Mouse (Mus musculus): ENCODE results near the gene Gm28048. TPM values are rescaled to one million over a fixed set of nuclear protein-coding genes. Genes with fewer than 3 reads are reported as not detected.
A peak's percentile ranks its signal among the peaks of the same experiment; 100 is the strongest.

Gene Gm28048
- total RNA-seq (2015; ENCODE audit: low replicate concordance): 11.7 and 25.6 TPM in 2 replicates
- 9.3 and 14.2 TPM in 2 replicates for total RNA-seq (2017; ENCODE audit: low replicate concordance)

DNA sequence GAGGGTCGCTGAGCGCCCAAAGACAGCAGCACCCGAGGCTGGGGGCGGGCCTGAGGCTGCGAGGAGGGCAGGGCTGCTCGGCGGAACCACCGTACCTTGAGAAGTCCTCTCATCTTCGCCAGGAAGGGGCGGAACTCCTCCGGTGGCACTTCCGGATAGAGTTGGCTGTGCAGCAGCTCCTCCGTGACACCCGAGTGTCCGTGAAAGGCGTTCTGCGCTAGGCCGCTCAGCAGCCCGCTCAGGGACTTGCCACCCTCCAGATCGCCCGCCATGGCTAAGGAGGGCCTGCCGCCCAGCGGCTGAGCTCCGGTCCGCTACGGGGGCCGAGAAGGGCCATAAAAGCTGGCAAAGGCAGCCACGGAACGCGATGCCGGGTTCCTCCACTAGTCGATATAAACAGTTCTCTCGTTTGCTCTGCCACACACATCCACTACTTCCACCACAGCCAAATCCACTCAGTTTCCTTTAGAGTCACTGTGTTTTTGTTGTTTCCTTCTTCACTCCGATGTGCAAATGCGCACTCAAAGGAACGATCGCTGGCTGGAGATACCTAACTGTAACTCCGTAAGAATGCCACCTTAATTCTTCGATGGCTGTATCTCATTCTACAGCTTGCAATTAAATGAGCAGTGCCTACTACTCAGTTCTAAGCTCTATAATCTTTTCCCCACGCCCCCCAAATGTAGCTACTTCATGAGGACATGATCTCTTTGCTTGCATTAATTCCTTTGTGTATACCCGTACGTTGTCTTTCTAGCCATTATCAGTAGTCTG lies at the start of gene Gm28048, which contains the start of gene Commd1:
Gm28048 (minus strand) TSS at position 107 of the 774 bp plus-strand sequence.
Commd1 (minus strand) TSS at position 399 of the 774 bp plus-strand sequence.
- peak; percentile 90 for ATAC-seq (replicated peaks; ENCODE audit: low FRiP score, poor library complexity, severe bottlenecking)

DNA sequence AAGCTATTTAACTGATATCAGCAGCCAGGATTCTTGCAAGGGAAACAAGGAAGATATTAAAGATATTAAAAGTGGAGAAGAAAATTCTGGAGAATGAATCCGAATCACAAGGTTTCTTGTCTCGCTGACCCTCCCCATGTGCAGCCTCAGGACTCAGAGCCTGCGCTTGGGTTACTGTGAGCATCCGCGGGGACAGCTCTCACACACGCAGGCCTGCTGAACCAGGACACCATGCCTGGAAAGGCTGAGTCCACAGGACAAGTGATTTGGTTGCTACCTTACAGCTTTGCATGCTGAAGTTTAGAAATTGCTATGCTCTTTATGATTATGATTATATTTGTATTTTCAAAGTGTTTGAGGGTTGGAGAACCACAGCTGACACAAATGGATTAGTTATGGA lies 47.5 kb upstream of the Gm28048 start:
- no peak for ATAC-seq (replicated peaks; ENCODE audit: low FRiP score, poor library complexity, severe bottlenecking)

- ATAC-seq (replicated peaks; ENCODE audit: low FRiP score, poor library complexity, severe bottlenecking): no peak
These were observed 47.1 kb upstream of the Gm28048 start for GRCm38 (mm10) chr11:23028957-23029356.

DNA sequence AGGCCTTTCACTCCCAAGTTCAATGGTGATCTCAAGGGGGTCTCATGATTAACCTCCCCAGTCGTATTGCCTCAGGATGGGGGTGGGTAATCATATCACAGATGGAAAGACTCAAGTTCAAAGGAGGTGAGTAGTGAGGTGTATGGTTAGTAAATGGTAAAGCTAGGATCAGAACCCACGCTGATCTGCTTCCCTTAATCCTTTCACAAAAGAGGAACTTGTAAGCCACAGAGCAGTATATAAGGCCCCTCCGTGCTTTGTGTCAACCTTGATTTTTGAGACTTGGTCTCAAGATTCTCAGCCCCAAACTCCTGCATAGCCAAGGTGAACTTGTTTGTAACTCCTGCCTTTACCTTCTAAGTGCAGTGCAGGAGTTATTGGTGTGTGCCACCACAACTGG lies 42.3 kb upstream of the Gm28048 start:
- no peak for ATAC-seq (replicated peaks; ENCODE audit: low FRiP score, poor library complexity, severe bottlenecking)

DNA sequence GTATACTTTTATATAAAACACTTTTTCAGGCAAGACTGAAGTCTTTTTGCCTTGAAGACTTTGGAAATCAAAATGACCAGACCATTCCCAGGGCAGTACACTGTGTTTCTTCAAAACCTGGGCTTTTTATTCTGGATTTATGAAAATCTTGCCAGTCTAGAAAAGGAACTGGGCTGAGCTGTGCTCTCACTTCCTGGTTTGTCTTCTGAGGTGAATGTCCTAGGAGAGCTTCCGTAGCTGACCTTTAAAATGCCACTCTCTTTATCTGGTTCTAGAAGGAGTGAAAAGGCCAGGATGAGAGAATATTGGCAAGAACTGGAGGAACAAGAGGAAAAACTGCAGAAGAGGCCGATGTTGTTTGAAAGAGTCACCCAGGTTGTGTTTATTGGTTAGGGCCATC lies 41.3 kb upstream of the Gm28048 start:
- ATAC-seq (replicated peaks; ENCODE audit: low FRiP score, poor library complexity, severe bottlenecking): no peak

GRCm38 (mm10) chr11:23020841-23021240 lies 39.0 kb upstream of the Gm28048 start:
- no peak for ATAC-seq (replicated peaks; ENCODE audit: low FRiP score, poor library complexity, severe bottlenecking)

GRCm38 (mm10) chr11:23020116-23020770 lies 38.4 kb upstream of the Gm28048 start:
- ATAC-seq (replicated peaks; ENCODE audit: low FRiP score, poor library complexity, severe bottlenecking): no peak

- no peak for ATAC-seq (replicated peaks; ENCODE audit: low FRiP score, poor library complexity, severe bottlenecking)
These were observed 36.1 kb upstream of the Gm28048 start for GRCm38 (mm10) chr11:23017943-23018342.

- no peak for ATAC-seq (replicated peaks; ENCODE audit: low FRiP score, poor library complexity, severe bottlenecking)
These were observed 33.1 kb upstream of the Gm28048 start for GRCm38 (mm10) chr11:23014996-23015395.

DNA sequence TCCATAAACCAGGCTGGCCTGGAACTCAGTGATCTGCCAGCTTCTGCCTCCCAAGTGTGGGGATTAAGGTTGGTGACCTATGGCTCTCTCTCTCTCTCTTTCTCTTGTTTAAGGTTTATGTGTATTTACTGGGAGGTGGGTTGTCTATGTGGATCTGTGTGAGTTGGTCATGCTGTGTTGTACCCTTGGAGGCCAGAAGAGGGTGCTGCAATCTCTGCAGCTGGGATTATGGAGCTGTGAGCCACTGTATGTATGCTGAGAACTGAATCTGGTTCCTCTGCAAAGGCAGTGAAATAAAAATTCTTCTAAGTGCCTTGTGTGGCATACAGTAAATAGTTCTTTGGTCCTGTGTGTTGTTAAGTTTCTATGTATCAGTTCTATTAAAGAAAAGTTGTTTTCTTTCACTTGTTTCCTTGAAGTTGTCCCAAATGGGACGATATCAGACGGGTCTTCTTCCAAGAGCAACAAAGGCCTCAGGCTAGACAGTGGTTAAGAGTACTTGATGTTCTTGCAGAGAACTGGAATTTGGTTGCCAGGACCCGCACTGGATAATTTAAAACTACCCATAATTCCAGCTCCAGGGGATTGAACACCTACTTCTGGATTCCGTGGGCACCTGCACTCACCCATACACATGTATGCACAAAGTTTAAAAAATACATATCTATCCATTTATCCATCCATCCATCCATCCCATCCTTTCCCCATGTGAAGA lies 31.8 kb upstream of the Gm28048 start:
- ATAC-seq (replicated peaks; ENCODE audit: low FRiP score, poor library complexity, severe bottlenecking): peak; percentile 76

GRCm38 (mm10) chr11:23013096-23013495 lies 31.2 kb upstream of the Gm28048 start:
- no peak for ATAC-seq (replicated peaks; ENCODE audit: low FRiP score, poor library complexity, severe bottlenecking)

- ATAC-seq (replicated peaks; ENCODE audit: low FRiP score, poor library complexity, severe bottlenecking): no peak
These were observed 26.9 kb upstream of the Gm28048 start for GRCm38 (mm10) chr11:23008824-23009200.

DNA sequence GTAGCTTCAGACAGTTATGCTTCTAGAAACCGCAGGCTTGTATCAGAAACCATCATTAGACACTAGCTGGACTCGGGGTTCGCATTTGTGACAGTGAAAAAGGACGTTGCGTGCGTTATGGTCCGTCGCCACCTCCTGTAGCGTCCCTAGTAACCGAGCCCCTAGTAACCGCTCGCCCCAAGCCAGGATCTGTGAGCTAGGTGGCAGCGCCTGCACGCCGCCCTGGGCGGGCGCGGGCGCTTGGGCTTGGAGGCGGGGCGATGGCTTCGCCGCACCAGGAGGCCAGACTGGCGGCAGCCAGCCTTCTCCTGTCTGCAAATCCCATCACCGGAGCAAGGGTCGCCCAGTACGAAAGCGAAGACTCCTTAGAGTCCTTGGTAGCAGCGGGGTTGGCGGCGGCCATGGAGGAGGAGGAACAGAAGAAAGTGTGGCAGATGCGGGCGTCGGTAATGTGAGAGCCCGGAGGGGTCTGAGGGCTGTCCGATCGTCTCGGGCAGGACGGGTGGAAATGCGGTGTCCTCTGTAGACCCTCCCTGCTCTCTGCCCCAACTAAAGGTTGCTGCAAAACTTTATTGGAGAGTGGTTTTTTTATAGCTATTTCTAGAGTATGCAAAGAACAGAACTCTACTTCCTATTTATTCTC lies 26.4 kb upstream of the Gm28048 start:
- peak; percentile 87 for ATAC-seq (replicated peaks; ENCODE audit: low FRiP score, poor library complexity, severe bottlenecking)

DNA sequence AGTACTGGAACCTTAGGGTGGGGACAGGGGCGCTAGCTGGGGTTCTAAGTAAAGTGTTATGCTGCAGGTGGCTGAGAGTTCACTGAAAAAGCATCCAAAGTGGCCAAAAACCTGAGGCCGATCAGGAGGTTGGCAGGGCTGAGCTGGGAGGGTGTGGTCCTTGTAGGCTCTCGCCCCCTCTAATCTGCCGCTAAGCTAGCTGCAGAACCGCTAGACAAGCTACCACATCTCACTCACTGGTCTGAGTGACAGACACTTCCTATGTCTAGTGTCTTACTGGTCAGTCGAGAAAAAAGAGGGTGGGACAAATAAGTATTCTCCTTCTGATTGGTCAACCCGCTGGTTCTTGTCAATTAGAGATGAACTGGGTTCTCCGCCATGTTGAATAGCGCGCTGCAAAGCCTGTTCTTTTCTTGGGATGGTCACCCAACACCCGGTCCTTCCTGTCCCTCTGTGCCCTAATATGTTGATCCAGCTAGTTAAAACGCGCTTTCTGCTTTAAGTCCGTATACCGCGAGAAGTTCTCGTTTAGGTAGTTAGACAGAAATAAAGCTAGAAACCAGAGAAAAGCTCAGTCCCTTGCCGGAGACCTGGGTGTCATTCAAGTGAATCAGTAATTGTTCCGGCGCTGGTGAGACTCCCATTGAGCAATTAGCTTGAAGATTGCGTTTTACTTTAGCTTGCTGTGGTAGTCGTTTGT lies 25.7 kb upstream of the Gm28048 start, which contains the start of gene Fam161a:
Fam161a (plus strand) TSS at position 51 of the 700 bp plus-strand sequence.
- ATAC-seq (replicated peaks; ENCODE audit: low FRiP score, poor library complexity, severe bottlenecking): peak; percentile 95

GRCm38 (mm10) chr11:23007166-23007480 lies 25.2 kb upstream of the Gm28048 start:
- ATAC-seq (replicated peaks; ENCODE audit: low FRiP score, poor library complexity, severe bottlenecking): no peak

- ATAC-seq (replicated peaks; ENCODE audit: low FRiP score, poor library complexity, severe bottlenecking): no peak
These were observed 23.4 kb upstream of the Gm28048 start for GRCm38 (mm10) chr11:23005276-23005675.

DNA sequence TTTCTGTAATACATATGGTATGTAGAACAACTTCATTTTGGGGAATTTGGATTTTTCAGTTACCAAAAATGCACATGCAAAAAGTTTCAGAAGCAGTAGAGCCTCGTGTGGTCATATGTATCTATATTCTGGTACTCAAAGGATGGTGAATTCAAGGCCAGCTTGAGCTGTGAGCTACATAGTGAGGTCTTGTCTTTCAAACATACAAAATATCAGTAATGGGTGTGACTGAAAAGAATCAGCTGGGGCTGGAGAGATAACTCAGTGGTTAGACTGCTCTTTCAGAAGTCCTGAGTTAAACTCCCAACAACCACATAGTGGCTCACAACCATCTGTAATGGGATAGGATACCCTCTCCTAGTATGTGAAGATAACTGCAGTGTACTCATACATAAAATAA lies 16.4 kb upstream of the Gm28048 start:
- ATAC-seq (replicated peaks; ENCODE audit: low FRiP score, poor library complexity, severe bottlenecking): peak; percentile 94

DNA sequence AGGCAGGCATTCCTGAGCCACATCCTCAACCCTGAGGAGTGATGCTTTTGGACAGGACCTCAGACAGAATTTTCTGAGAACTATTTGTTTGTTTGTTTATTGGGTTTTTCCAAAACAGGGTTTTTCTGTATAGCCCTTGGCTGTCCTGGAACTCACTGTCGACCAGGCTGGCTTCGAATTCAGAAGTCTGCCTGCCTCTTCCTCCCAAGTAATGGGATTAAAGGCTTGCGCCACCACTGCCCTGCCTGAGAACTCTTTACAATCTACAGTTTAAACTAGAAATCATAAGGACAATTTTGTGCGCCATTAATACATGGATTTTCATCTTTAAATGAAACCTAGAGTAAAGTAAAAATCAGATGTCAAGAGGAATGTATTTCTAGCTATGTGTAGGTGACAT lies 13.6 kb upstream of the Gm28048 start:
- no peak for ATAC-seq (replicated peaks; ENCODE audit: low FRiP score, poor library complexity, severe bottlenecking)

- no peak for ATAC-seq (replicated peaks; ENCODE audit: low FRiP score, poor library complexity, severe bottlenecking)
These were observed 12.4 kb upstream of the Gm28048 start for GRCm38 (mm10) chr11:22994271-22994670.

Measured in erythroblast, adult 5-6 weeks (primary cell).